Mouse (Mus musculus) retina, postnatal 7 days (tissue): Measurements from ENCODE around the gene Sgms2.

ENCODE experiments used
- DNase-seq: peaks from one replicate; pipeline ENCODE4 v3.0.0-alpha.2; 2012; ENCODE audit warnings: low read depth, low spot score

Sgms2 gene

GRCm38 (mm10) chr3:131485388-131485787 is 5.8 kb downstream of the Sgms2 start:
- DNase-seq = no peak

- no peak for DNase-seq
Observed at GRCm38 (mm10) chr3:131483650-131484049, 7.6 kb downstream of the Sgms2 start.

- DNase-seq = no peak
Observed at GRCm38 (mm10) chr3:131481976-131482712, 9.1 kb downstream of the Sgms2 start.

- DNase-seq = no peak
Observed at GRCm38 (mm10) chr3:131480659-131481058, 10.6 kb downstream of the Sgms2 start.

GRCm38 (mm10) chr3:131479415-131479814 is 11.8 kb downstream of the Sgms2 start:
- DNase-seq = no peak

- DNase-seq = no peak
Observed at GRCm38 (mm10) chr3:131476002-131476401, 15.2 kb downstream of the Sgms2 start.

- DNase-seq = no peak
Observed at GRCm38 (mm10) chr3:131474526-131474925, 16.7 kb downstream of the Sgms2 start.

DNA sequence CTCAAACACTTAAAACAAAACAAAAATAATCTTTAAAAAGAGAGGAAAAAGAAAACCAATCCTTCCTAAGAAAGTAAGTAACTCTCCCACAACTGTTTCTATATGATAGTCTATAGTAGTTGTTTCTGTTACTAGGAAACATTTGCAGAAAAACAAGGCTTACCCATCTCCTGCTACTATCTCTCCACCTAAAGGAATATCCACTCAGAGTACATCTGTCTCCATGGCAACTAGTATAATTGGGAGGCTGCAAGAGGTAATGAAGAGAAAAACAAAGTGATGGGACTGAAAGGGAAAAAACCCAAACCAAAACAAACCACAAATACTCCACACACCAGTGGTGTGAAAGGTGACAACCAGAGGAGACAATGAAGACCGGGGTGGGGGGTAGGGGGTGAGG is 17.7 kb downstream of the Sgms2 start:
- DNase-seq = no peak

DNA sequence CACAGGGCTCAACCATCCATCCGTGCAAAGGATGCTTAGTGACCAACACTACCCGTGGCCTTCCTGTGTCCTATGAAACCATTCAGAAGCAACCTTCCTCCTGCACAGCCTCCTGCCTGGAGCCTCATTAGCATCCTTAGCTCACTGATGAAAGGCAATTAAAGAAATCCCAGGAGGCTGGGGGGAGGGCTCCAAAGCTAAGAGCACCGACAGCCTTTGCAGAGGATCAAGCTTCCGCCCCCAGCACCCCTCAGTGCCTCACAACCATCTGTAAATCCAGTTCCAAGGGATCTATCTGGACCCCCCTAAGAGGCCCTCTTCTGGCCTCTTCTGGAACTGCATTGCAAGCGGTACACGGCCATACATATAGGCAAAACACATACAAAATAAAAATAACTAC is 19.4 kb downstream of the Sgms2 start:
- DNase-seq = no peak

GRCm38 (mm10) chr3:131471435-131471834 is 19.8 kb downstream of the Sgms2 start:
- DNase-seq = no peak

DNA sequence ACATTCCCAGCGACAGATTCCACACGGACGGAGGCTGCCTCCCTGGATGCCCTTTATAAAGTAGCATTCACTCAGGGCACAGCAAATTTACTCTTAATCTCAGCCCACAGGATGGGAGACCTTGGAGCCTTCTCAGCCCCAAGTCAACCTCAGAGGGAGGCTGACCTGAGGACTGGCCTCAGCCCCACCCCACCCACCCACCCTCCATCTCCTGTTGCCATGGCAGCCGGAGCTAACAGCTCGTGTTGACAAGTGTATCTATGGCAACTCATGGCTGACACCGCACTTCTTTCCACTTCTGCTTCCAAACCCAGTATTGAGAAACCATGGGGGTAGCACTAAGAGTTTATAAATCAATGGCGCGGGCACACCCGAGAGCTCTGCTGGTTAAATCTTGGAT is 20.4 kb downstream of the Sgms2 start:
- DNase-seq = no peak

DNA sequence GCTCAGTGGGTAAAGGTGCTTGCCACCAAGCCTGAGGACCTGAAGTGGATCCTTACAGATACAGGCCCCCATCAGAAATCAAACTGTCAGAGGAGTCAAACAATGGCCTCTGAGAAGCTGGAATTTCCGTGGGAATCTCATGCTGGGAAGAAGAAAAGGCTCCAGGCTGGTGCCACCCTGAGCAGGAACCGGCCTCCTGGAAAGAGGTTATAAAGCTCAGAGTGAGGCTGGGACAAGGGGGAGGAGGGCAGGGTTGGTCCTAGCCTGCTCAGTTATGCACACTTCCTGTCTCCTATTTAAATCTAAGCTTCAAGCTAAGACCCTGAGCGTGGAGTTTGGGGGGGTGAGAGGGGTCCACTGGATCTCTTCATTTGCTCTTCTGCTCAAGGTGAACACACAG is 21.6 kb downstream of the Sgms2 start:
- DNase-seq = no peak

- DNase-seq = no peak
Observed at GRCm38 (mm10) chr3:131466371-131466770, 24.8 kb downstream of the Sgms2 start.

DNA sequence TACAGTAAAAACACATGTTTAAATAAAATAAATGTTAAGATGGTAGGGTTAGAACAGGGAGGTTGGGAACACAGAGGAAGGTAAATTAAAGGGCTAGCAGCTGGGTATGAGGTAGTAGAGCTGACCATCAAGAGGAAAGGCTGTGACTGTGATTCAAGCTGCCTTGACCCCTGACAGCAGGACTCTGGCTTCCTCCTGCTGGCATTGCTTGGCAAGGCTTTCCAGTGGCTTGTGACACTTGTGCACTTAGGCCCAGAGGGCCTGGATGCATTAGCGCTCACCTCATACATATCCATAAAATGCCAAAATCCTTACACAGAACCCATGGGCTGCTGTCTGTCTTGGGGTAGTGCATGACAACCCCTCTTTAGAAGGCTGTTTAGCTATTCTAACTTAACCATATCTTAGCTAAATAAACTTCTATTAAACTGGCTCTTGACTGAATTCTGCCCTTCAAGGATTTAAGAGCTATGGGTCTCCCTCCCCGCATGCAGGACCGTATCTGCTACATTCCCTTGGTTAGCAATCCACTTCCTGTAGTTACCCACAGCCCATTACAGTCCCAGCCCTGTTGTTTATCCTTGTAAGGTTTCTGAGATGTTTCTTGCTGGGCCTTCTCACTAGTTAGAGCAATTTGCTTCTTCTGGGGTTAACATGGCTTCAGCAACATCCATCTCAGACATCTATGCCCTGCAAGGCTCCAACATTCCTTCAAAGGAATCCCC is 25.5 kb downstream of the Sgms2 start:
- no peak for DNase-seq

DNA sequence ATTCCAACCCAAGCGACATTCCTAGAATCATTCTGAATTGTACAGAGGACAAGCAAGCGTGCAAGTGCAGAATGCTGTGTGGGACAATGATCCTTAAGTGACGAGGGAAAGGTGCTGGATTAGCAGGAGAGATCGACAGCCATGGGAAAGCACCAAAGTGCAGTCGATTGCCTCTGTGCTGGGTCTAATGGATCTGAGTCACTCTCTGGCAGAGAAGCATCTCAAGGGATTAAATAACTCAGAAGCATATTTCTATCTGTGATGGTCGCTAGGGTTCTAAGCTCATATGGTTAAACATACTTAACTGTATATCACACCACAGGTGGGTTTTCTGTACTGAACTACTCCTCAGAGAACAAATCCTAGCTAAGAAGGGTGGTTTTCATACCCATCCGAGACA is 118.2 kb downstream of the Sgms2 start:
- no peak for DNase-seq

- DNase-seq = no peak
Observed at GRCm38 (mm10) chr3:131368678-131369077, 122.5 kb downstream of the Sgms2 start.

DNA sequence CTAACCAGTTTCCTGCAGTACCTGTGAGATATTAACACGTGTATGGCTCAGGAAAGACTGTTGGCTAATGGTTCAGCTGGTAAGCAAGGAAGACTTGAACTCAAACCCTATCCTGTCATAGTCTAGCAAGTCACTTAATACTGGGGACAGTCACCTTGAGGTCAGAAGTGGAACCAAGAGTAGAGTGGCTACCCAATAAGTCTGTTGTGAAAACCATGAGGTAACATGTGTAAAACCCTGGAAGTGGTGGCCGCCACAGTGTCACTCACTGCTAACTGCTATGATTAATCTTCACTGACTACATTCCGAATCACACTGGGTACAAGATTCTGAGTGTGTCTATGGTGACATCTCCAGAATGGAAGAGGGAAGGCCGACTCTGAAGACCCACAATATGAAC is 123.8 kb downstream of the Sgms2 start:
- no peak for DNase-seq

- DNase-seq = no peak
Observed at GRCm38 (mm10) chr3:131364632-131365446, 126.4 kb downstream of the Sgms2 start.

- DNase-seq = no peak
Observed at GRCm38 (mm10) chr3:131364194-131364593, 127.0 kb downstream of the Sgms2 start.

DNA sequence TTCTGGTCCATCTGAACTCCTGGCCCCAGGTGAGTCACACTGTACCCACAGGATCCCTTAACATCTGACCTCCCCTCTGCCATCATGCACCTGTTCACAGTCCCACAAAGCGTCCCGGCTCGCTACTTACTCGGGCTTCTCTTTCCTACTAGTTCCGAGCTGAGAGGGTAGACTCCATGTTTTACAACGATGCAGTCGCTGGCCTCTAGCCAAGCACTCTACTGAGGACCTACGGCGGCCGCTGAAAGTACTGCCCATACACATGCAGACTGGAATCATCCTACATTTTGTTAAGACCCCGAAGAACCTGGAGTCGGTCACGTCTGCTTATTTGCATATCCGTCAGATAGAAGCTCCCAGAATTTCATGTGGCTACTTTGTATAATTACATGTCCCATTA is 127.6 kb downstream of the Sgms2 start:
- DNase-seq = no peak

GRCm38 (mm10) chr3:131361960-131362359 is 129.3 kb downstream of the Sgms2 start:
- no peak for DNase-seq

DNA sequence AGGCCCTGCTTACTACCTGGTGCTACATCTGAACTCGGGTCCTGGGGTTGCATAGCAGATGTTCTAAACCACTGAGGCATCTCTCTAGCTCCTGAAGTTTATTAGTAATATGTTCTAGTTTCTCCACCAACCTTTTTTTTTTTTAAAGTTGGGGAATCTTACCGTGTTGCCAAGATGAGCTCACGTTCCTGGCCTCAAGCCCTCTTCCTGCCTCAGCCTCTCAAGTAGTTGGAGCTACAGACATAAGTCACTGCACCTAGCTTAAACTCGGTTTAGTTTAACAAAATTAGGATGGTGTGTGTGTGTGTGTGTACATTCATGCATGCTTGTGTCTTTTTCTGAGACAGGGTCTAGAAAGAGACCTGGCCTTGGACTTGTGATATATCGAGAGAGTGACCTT is 132.2 kb downstream of the Sgms2 start:
- no peak for DNase-seq
